Mouse (Mus musculus): ENCODE results near the gene Cdt1. TPM values are rescaled to one million over a fixed set of nuclear protein-coding genes. Genes with fewer than 3 reads are reported as not detected.

Gene Cdt1
- polyA plus RNA-seq, 1 experiment from 2014 or later = 29.0 TPM

DNA sequence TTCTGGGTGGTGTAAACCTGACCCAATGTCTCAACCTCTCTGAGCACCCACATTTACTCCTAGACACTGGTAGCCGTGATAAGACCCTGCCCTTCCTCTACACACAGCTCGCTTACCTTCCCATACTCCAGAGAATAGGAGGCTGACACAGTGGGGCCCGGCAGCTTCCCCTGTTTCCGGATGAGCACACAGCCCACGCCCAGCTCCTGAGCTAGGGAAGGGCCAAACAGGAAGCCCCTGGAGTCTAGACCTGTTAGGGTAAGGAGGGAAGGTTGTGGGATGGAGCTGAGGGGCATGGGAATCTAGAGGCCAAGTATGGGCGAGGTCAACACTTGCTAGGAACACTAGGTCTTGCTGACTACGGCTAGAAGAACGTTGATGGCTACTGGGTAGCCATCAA, 7.5 kb downstream of the Cdt1 start:
- H3K27ac ChIP-seq (ENCODE audit: low read length) = peak overlapping the region; percentile 38
- H3K36me3 ChIP-seq (ENCODE audit: control insufficient read depth, insufficient read depth) = peaks cover 23% of the 10 kb centered on the region
- WGBS = 61% methylated on average over 8 of the region's 8 CpGs
- H3K4me3 ChIP-seq (ENCODE audit: low read length) = peak overlapping the region; percentile 72
- H3K9me3 ChIP-seq (replicated peaks; ENCODE audit: control insufficient read depth, low read length) = no peaks in the 10 kb centered on the region
- peaks cover 29% of the 10 kb centered on the region for H3K4me1 ChIP-seq (ENCODE audit: control insufficient read depth, insufficient read depth, low read length)
- H3K9ac ChIP-seq (ENCODE audit: low read length) = 0 out of 2 replicates have a peak overlapping the region, but pooled peaks have one; percentile 1
- no peak for ATAC-seq (replicated peaks; ENCODE audit: extremely low read depth, insufficient read depth, low FRiP score)
- peak overlapping the region; percentile 84 for H3K4me2 ChIP-seq (ENCODE audit: low read depth, low read length)
- no peaks in the 10 kb centered on the region for H3K27me3 ChIP-seq (ENCODE audit: control insufficient read depth, insufficient read depth, low read length)

DNA sequence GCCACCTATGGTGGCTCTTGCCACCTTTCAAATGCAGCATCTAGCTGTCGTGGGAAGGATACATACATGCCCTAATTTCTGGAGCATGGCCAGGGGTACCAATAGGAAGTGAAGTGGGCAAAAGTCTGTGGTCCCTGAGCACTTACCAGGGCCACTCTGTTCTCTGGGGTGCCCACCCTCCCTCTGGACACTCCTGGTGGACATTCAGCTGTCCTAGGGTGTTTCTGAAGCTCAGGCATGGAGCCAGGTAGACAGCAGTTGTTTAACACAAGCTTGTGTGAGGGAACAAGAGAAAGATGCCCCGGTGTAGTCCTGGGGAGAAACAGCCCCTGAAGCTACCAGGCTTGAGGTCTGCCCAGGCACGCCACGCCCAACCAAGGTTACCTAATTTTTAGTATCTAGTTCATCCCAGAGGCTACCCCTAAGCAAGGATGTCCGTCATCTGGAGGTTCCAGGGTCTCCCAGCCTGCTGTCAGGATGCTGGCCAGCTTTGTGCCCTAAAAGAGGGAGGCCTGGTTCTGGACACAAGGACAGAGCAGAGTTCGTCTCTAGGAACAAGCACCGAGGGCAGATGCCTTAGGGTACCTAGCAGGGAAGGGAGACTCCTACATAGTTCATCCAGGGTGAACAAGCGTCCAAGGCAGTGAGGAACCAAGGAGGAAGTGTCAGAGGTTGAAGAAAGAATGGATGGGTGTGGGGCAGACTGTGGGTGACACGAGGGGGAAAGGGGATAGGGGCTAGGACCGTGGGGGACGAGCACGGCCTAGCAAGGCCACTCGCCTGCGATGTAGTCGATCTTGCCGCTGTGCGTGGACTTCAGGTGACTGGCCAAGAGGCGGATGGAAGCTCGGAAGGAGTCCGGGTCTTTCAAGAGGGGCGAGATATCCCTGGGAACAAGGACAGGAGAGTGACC, 8.2 kb downstream of the Cdt1 start:
- H3K4me2 ChIP-seq (ENCODE audit: low read depth, low read length) = peak overlapping the region; percentile 84
- H3K4me3 ChIP-seq (ENCODE audit: low read length) = peak overlapping the region; percentile 72
- 19% methylated on average over 21 of the region's 21 CpGs for WGBS
- H3K4me1 ChIP-seq (ENCODE audit: control insufficient read depth, insufficient read depth, low read length) = peaks cover 29% of the 10 kb centered on the region
- H3K27ac ChIP-seq (ENCODE audit: low read length) = peak overlapping the region; percentile 54
- H3K9me3 ChIP-seq (replicated peaks; ENCODE audit: control insufficient read depth, low read length) = no peaks in the 10 kb centered on the region
- peak overlapping the region; percentile 82 for H3K9ac ChIP-seq (ENCODE audit: low read length)
- no peaks in the 10 kb centered on the region for H3K27me3 ChIP-seq (ENCODE audit: control insufficient read depth, insufficient read depth, low read length)
- ATAC-seq (replicated peaks; ENCODE audit: extremely low read depth, insufficient read depth, low FRiP score) = no peak; the same call in 1 of the 2 replicates
- peaks cover 18% of the 10 kb centered on the region for H3K36me3 ChIP-seq (ENCODE audit: control insufficient read depth, insufficient read depth)

DNA sequence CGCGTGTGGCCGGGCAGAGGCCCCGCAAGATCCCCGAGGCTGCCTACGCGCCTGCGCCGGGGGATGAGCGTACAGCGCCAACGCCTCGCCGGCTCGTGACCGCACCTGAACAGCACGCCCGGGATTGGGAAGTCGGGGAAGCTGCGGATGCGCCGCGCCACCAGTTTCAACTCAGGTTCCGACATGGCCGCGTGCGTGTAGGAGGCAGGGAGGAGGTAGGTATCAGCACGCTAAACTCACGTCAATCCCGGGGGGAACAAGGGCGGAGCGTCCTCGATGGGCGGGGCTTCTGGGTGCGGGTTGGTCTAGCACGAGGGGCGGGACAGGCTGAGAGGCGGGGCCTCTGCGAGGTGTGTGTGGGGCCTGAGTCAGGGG, 8.8 kb downstream of the Cdt1 start, which contains the start of gene Aprt:
Aprt (minus strand) TSS at position 262 of the 375 bp plus-strand sequence.
- WGBS = under 1% methylated on average over 39 of the region's 39 CpGs
- H3K4me3 ChIP-seq (ENCODE audit: low read length) = peak within 1 kb of the TSS; percentile 72
- peaks cover 12% of the 10 kb centered on the region for H3K36me3 ChIP-seq (ENCODE audit: control insufficient read depth, insufficient read depth)
- peak within 1 kb of the TSS; percentile 84 for H3K4me2 ChIP-seq (ENCODE audit: low read depth, low read length)
- no peaks in the 10 kb centered on the region for H3K9me3 ChIP-seq (replicated peaks; ENCODE audit: control insufficient read depth, low read length)
- peak; percentile 90 for ATAC-seq (replicated peaks; ENCODE audit: extremely low read depth, insufficient read depth, low FRiP score)
- no peaks in the 10 kb centered on the region for H3K27me3 ChIP-seq (ENCODE audit: control insufficient read depth, insufficient read depth, low read length)
- H3K9ac ChIP-seq (ENCODE audit: low read length) = peak within 1 kb of the TSS; percentile 82
- peaks cover 29% of the 10 kb centered on the region for H3K4me1 ChIP-seq (ENCODE audit: control insufficient read depth, insufficient read depth, low read length)
- peak within 1 kb of the TSS; percentile 54 for H3K27ac ChIP-seq (ENCODE audit: low read length)

DNA sequence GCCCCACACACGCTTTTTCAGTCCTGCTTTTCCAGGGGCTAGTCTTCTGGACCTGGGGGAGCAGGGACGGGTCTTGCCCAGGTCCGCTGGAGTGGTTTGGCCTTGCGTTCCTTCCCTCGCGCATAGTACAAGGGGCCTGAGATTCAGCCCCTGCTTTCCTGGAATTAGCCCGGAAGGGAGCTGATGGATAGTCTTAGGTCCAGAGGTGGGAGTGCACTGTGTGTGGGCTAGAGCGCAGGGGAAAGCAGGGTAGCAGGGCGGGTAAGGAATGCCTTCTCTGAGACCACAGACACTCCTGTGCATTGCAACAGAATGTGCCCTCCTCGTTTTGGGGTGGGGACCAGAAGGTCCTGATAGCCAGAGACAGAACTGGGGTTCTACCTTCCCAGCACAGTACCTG, 9.3 kb downstream of the Cdt1 start:
- Histone ChIP-seq H3K4me3 (ENCODE audit: low read length) (peak overlapping the region; percentile 72), H3K36me3 (ENCODE audit: control insufficient read depth, insufficient read depth) (peaks cover 8% of the 10 kb centered on the region), H3K4me1 (ENCODE audit: control insufficient read depth, insufficient read depth, low read length) (peaks cover 29% of the 10 kb centered on the region), H3K4me2 (ENCODE audit: low read depth, low read length) (peak overlapping the region; percentile 84), H3K27me3 (ENCODE audit: control insufficient read depth, insufficient read depth, low read length) (no peaks in the 10 kb centered on the region), H3K27ac (ENCODE audit: low read length) (no peak overlapping the region), H3K9ac (ENCODE audit: low read length) (no peak overlapping the region), H3K9me3 (replicated peaks; ENCODE audit: control insufficient read depth, low read length) (no peaks in the 10 kb centered on the region)
- no peak for ATAC-seq (replicated peaks; ENCODE audit: extremely low read depth, insufficient read depth, low FRiP score)
- WGBS = 42% methylated on average over 10 of the region's 10 CpGs

DNA sequence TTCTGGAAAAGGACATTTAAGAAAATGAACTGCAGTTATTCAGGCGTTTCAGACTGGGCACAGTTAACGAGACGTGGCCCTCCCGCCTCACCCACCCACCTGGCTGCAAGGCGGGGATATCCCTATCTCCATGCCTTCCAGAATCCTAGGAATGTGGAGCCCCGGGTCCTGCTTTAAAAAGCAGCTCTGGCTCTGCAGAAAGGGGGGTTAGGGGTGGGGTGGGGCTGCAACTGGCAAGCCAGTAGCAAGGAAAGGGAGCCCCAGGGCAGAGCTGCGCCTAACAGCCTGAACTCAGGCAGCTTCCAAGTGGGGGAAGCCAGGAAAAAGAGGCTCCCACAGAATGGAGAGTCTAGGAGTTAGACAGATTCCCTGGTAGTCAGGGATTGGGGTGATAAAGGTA, 11.4 kb downstream of the Cdt1 start:
- Histone ChIP-seq H3K27me3 (ENCODE audit: control insufficient read depth, insufficient read depth, low read length) (no peaks in the 10 kb centered on the region), H3K4me1 (ENCODE audit: control insufficient read depth, insufficient read depth, low read length) (peaks cover 29% of the 10 kb centered on the region), H3K4me3 (ENCODE audit: low read length) (no peak overlapping the region), H3K27ac (ENCODE audit: low read length) (no peak overlapping the region), H3K9ac (ENCODE audit: low read length) (peak overlapping the region; percentile 21; the same call in 1 of the 2 replicates), H3K9me3 (replicated peaks; ENCODE audit: control insufficient read depth, low read length) (no peaks in the 10 kb centered on the region), H3K36me3 (ENCODE audit: control insufficient read depth, insufficient read depth) (no peaks in the 10 kb centered on the region), H3K4me2 (ENCODE audit: low read depth, low read length) (no peak overlapping the region)
- 31% methylated on average over 7 of the region's 7 CpGs for WGBS
- no peak for ATAC-seq (replicated peaks; ENCODE audit: extremely low read depth, insufficient read depth, low FRiP score)

DNA sequence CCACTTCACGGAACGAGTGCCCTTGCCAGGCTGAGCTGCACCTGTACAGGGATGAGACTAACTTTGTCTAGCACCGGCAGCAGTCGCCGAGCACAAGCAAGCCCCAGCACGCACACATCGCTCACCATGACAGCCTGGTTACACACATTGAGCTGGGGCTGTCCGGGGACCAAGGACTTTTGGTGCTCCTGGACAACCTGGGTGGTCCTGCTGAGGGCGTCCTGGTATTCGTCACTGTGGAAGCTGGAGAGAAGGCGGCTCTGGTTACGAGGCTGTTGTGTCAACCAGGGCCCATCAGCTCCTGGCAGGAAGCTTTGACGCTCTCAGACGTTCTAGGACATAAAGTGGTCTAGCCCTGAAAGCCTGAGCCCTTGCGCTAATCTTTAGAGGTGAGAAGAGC, 13.1 kb downstream of the Cdt1 start:
- H3K4me1 ChIP-seq (ENCODE audit: control insufficient read depth, insufficient read depth, low read length) = peaks cover 12% of the 10 kb centered on the region
- ATAC-seq (replicated peaks; ENCODE audit: extremely low read depth, insufficient read depth, low FRiP score) = no peak
- no peaks in the 10 kb centered on the region for H3K36me3 ChIP-seq (ENCODE audit: control insufficient read depth, insufficient read depth)
- H3K4me2 ChIP-seq (ENCODE audit: low read depth, low read length) = no peak overlapping the region
- no peak overlapping the region for H3K27ac ChIP-seq (ENCODE audit: low read length)
- no peaks in the 10 kb centered on the region for H3K9me3 ChIP-seq (replicated peaks; ENCODE audit: control insufficient read depth, low read length)
- H3K27me3 ChIP-seq (ENCODE audit: control insufficient read depth, insufficient read depth, low read length) = no peaks in the 10 kb centered on the region
- 53% methylated on average over 15 of the region's 15 CpGs for WGBS
- H3K9ac ChIP-seq (ENCODE audit: low read length) = no peak overlapping the region
- H3K4me3 ChIP-seq (ENCODE audit: low read length) = no peak overlapping the region

DNA sequence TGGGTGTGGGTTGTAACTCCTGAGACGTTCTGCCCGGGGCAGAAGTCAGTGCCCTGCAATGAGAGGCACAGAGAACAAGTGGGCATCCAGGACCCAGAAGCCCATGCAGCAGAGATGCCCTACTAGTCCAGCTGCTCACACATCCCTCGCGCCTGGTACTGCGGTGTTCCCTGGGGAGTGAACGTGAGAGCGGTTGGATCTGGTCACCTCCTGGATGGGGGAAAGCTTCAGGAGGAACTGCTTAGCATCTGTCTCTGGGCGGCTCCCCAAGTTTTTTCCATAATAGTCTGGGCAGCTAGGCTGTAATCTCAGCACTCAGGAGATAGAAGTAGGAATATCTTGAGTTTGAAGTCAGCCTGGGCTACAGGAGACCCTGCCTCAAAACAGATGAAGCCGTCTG, 17.2 kb downstream of the Cdt1 start:
- H3K4me2 ChIP-seq (ENCODE audit: low read depth, low read length) = no peak overlapping the region
- no peaks in the 10 kb centered on the region for H3K9me3 ChIP-seq (replicated peaks; ENCODE audit: control insufficient read depth, low read length)
- no peak for ATAC-seq (replicated peaks; ENCODE audit: extremely low read depth, insufficient read depth, low FRiP score)
- H3K27ac ChIP-seq (ENCODE audit: low read length) = no peak overlapping the region
- 81% methylated on average over 9 of the region's 9 CpGs for WGBS
- no peak overlapping the region for H3K4me3 ChIP-seq (ENCODE audit: low read length)
- H3K36me3 ChIP-seq (ENCODE audit: control insufficient read depth, insufficient read depth) = no peaks in the 10 kb centered on the region
- H3K27me3 ChIP-seq (ENCODE audit: control insufficient read depth, insufficient read depth, low read length) = no peaks in the 10 kb centered on the region
- H3K9ac ChIP-seq (ENCODE audit: low read length) = no peak overlapping the region
- H3K4me1 ChIP-seq (ENCODE audit: control insufficient read depth, insufficient read depth, low read length) = no peaks in the 10 kb centered on the region

DNA sequence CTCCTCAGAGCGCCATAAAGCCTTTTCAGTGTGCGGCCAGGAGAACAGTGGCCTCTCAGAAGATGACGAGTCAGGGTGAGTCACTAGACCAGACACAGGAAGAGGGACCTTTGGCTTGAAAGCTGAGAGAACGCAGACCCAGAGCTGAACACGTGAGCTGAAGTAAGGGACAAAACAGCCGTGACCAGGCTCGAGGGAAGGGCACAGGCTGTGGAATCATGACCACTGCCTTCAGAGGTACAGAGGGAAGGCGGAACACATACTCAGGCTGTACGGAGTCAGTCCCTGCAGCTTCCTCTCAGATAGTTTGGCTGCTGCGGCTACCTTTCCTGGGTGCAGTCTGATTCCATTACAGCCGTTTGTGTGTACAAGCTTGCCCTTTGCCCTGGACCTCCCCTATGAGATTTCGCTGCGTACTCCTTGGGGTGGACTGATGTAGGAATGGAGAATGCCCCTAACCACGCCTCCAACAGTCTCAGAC, 17.6 kb downstream of the Cdt1 start:
- no peak overlapping the region for H3K27ac ChIP-seq (ENCODE audit: low read length)
- no peak for ATAC-seq (replicated peaks; ENCODE audit: extremely low read depth, insufficient read depth, low FRiP score)
- 47% methylated on average over 14 of the region's 14 CpGs for WGBS

DNA sequence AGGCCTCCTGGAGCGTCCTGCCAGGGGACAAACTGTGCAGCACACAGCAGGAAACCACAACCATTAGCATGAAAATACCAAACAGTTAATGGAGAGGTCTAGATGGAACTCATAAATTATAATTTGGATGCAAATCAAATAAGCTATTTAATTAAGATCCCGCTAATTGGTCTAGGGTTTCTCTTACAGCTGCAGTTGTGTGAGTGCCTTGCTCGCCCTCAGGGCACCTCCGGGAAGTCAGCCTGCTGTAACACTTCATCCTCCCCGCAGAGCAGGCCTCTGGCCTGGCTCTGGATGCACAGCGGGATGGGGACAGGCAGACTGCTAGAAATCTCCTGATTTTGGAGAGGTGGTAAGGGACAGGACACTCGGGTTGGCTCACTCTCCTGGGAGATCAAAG, 18.4 kb downstream of the Cdt1 start:
- Histone ChIP-seq H3K4me1 (ENCODE audit: control insufficient read depth, insufficient read depth, low read length) (no peaks in the 10 kb centered on the region), H3K4me2 (ENCODE audit: low read depth, low read length) (no peak overlapping the region), H3K4me3 (ENCODE audit: low read length) (no peak overlapping the region), H3K27ac (ENCODE audit: low read length) (no peak overlapping the region), H3K36me3 (ENCODE audit: control insufficient read depth, insufficient read depth) (no peaks in the 10 kb centered on the region), H3K27me3 (ENCODE audit: control insufficient read depth, insufficient read depth, low read length) (no peaks in the 10 kb centered on the region), H3K9me3 (replicated peaks; ENCODE audit: control insufficient read depth, low read length) (no peaks in the 10 kb centered on the region), H3K9ac (ENCODE audit: low read length) (no peak overlapping the region)
- ATAC-seq (replicated peaks; ENCODE audit: extremely low read depth, insufficient read depth, low FRiP score) = no peak
- 72% methylated on average over 7 of the region's 7 CpGs for WGBS

More for the DNA sequence above, 17.6 kb downstream of the Cdt1 start:
- H3K27me3 ChIP-seq (ENCODE audit: control insufficient read depth, insufficient read depth, low read length) = no peaks in the 10 kb centered on the region
- no peak overlapping the region for H3K4me3 ChIP-seq (ENCODE audit: low read length)
- H3K9ac ChIP-seq (ENCODE audit: low read length) = no peak overlapping the region
- no peaks in the 10 kb centered on the region for H3K36me3 ChIP-seq (ENCODE audit: control insufficient read depth, insufficient read depth)
- H3K9me3 ChIP-seq (replicated peaks; ENCODE audit: control insufficient read depth, low read length) = no peaks in the 10 kb centered on the region
- H3K4me1 ChIP-seq (ENCODE audit: control insufficient read depth, insufficient read depth, low read length) = no peaks in the 10 kb centered on the region
- no peak overlapping the region for H3K4me2 ChIP-seq (ENCODE audit: low read depth, low read length)
